Mouse (Mus musculus) CD4-positive, CD25-positive, alpha-beta regulatory T cell, adult 4 months (primary cell): ENCODE data around the gene Hoxa5. TPM values are rescaled to one million over a fixed set of nuclear protein-coding genes. Genes with fewer than 3 reads are reported as not detected.

Experiments used
- ATAC-seq: one replicate; pipeline ENCODE4 v1.8.0; 2017
- polyA plus RNA-seq, 2 experiments: library from polyadenylated mRNA; unstranded; fragments of 100-300 nt; shearing (Covaris generic); gene quantifications; one replicate each; pipeline ENCODE4 v1.2.1; 2017

Gene Hoxa5
- polyA plus RNA-seq = not detected

- no peak for ATAC-seq
These were observed at the start of gene Hoxa5 for GRCm38 (mm10) chr6:52204050-52204752. Hoxa5 (minus strand) TSS chr6:52204587.

- ATAC-seq = peak; percentile 27
These were observed 49.4 kb upstream of the Hoxa5 start for GRCm38 (mm10) chr6:52253511-52254500.

DNA sequence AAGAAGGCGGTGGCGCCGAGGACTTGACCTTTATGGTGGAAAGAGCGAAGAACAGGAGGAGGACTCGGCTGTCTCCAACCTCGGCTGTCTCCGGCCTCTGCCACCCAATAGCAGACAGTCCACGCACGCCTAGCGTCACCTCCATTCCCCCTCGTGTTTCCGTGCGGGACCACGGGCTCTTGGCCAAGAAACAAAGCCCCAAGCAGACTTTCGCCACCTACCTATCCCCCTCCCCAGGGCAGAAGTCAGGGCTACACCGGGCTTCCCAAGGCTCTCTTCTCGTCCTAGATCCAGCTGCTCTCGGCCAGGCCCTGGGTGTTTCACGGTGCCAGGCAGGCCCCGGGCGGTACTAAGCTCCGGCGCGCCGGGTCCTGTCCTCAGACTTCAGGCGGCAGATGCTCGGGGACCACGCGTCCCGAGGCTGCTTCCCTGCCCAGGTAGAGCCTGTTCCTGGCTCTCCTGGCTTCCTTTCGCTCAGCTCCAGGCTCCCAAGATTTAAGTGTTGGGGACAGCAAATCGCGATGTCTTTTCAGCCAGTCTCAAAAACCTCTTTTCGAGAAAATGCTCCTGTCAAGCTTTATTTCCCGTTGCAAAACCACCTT lies 48.5 kb upstream of the Hoxa5 start:
- ATAC-seq = peak; percentile 17

GRCm38 (mm10) chr6:52252016-52252774 lies 47.8 kb upstream of the Hoxa5 start:
- no peak for ATAC-seq

GRCm38 (mm10) chr6:52251177-52251879 lies 46.9 kb upstream of the Hoxa5 start:
- no peak for ATAC-seq

GRCm38 (mm10) chr6:52249826-52250225 lies 45.4 kb upstream of the Hoxa5 start:
- ATAC-seq = no peak

DNA sequence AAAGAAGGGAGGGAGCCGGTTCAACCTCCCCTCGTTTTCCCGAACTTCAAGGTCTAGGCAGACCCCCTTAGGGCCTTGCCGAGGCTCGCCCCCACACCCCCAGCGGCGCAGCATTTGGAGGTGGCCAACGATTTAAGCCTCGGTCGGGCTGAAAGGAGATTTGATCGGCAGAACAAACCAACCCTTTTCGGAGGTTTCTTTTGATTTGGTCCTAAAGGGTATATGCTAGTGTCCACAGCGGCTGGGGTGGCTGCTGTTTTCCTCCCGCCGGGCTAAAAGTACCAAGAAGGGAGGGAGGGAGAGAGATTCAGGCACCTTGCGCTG lies 45.0 kb upstream of the Hoxa5 start:
- no peak for ATAC-seq

- ATAC-seq = no peak
These were observed 44.4 kb upstream of the Hoxa5 start for GRCm38 (mm10) chr6:52248638-52249414.

DNA sequence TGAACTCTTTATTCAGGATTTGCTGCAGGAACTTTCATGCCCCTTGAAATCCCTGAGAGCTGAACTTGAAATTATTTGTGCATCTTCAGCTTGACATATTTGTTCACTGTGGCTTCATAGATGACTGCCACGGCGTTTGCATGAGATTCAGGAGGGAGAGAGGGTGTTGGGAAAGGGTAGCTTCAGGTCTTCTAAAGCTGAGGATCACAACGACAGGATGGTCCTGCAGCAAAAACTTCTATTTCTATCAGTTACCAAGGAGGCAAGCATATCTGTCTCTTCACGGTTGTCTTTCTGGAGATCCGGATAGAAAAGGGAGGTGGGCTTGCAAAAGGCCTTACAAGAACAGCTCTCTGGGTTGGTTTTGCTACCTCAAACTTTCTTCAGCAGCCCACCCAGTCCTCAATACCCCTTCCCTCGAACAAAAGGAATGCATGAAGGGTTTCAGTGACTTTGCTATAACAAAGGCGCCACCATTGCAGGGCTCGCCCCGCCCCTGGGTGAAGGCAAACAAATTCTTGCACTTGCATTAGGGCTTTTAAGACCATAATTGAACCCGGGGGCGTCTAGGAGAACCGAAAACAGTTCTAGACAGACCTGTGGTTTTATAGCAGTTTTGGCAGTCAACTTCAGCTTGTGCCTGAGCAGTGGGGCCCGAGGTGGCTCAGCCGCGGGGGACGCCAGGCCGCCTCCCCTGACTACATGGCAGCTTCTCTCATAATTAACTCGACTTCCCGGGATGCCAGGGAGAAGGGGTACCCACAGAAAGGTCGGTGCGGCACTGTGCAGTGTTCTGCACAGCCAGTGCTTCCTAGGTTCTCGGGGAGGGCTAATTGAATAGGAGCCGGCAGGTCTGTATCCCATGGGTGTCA lies 43.6 kb upstream of the Hoxa5 start:
- no peak for ATAC-seq

DNA sequence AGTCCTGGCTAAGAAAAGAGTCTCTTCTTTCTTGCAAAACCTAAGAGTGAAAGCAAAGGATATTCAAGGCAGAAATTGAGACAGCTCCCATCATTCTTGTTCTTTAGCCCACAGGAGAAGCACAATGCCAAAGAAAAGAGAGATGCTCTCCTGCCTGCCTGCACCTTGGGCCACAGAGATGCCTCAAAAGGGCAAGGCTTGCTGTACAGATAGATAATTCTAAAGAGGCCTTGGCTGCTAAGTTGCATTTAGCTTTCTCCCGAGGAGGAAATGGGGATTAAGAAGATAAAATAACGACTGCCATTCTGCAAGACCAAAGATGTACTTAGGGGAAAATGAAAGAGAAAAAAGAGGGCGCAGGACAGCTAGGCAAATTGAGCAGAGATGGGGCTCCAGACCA lies 42.5 kb upstream of the Hoxa5 start:
- no peak for ATAC-seq

GRCm38 (mm10) chr6:52246403-52246803 lies 42.0 kb upstream of the Hoxa5 start:
- peak; percentile 48 for ATAC-seq

DNA sequence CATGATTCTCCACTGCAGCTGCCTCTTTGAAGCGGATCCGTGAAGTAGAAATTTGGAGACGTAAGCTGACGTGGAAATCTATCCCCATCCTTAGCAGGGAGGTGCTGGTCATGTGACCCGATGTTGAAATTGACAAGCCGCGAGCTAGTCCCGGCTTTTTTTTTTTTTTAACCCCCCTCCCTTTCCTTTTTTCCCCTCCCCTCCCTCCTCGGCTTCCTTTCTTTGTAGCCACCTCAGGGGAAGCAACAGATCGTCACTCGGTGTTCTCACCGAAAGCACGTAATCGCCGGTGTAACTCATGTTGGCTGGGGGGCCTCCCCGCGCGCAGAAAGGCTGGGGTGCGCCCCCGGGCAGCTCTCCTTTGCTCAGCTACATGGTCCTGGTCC lies 41.4 kb upstream of the Hoxa5 start, which contains the start of gene Hoxa11:
Hoxa11 (minus strand) TSS at position 54 of the 386 bp plus-strand sequence.
- peak; percentile 41 for ATAC-seq

GRCm38 (mm10) chr6:52245040-52245756 lies 40.8 kb upstream of the Hoxa5 start:
- ATAC-seq = no peak

DNA sequence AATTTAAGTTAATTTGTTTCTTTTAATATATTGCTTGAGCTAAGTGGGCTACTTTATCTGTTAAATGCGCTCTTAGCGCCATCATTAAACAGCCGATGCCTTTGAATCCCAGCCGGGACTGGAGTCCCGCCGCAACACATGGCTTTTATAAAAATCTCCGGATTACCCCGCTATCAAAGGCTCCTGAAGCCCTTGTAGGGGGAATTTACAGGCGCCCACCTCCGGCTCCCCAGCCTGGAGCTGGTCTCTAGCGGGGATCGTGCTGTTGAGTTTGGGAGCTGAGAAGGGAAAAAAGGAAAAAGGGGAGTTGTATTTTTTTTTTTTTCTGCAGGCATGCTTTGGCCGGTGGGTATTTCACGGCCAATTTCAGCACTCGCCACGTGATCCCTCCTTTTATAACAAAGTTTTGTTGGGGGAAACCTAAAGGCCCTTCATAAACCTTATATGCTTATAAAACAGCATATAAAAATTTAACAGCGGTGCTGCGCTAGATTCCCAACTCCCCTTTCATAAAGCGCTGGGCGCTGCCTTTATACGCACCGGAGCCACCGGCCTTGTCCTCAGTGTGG lies 40.2 kb upstream of the Hoxa5 start:
- no peak for ATAC-seq

GRCm38 (mm10) chr6:52243681-52244121 lies 39.3 kb upstream of the Hoxa5 start:
- no peak for ATAC-seq

GRCm38 (mm10) chr6:52242801-52243332 lies 38.5 kb upstream of the Hoxa5 start:
- no peak for ATAC-seq

GRCm38 (mm10) chr6:52241001-52241621 lies 36.7 kb upstream of the Hoxa5 start:
- ATAC-seq = no peak

- ATAC-seq = peak; percentile 78
These were observed 36.1 kb upstream of the Hoxa5 start, which contains the start of gene Hoxa10 for GRCm38 (mm10) chr6:52240389-52241000. Hoxa10 (minus strand) TSS chr6:52240854.
